Mouse (Mus musculus): ENCODE measurements at regions not wholly inside any gene's neighbourhood (a gene's known extent, or its start where the extent isn't known, plus 50 kb on each side); places are given as distances from the start of the nearest gene placed in this dataset.
"Not testable (repeated sequence)": the region's sequence is repeated elsewhere in the genome, so short reads cannot be mapped to it uniquely, and the experiment has no call there.

DNA sequence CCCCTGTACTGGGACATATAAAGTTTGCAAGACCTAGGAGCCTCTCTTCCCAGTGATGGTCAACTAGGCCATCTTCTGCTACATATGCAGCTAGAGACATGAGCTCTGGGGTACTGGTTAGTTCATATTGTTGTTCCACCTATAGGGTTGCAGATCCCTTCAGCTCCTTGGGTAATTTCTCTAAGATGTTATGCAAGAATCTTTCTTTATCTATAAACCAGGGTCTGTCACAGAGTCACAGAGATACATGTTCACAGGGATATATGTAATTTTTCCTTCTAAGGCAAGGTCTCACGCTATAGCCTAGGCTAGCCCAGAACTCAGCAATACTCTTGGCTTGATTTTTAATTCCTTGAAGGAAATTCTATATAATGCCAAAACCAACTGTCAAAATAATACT lies 56.9 kb downstream of the Zfp36l1 start:
- DNase-seq (ENCODE audit: low spot score in 2 of 2), result not testable (repeated sequence)

DNA sequence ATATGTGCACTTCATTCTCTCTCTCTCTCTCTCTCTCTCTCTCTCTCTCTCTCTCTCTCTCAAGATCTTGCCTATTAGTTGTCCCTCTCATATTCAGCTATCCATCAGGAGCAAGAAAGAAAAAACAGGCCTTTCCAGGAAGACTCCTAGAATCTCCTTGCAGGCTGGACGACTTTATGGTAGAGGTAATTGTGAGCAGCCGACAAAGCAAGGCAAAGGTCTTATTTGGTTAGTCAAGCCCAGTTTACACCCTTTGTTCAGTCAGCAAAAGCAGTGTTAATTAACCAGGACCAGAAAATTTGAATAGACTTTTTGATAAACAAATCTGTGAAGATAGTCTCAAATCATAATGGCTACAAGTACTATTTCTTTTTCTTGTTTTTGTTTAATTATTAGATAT lies 57.4 kb downstream of the Zfp36l1 start:
- no peak for DNase-seq (ENCODE audit: low spot score in 2 of 2)

DNA sequence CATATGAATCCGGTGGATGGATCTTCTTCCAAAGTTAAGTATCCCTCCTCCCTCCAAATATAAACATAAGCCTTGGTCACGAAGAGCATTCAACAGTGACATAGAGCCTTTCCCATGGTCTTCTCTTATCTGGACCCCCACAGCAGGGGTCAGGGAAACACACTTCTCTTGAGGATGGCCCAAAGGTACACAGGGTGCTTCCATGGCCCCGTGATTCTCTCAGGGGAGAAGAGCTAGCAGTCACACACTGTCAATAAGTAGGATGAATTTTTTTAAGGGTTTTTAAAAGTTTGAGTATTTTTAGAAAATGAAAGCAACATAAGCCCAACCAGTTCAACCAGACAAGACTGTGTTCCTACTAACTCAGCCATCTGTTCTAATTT lies 58.2 kb downstream of the Zfp36l1 start:
- no peak for DNase-seq (ENCODE audit: low spot score in 2 of 2)

DNA sequence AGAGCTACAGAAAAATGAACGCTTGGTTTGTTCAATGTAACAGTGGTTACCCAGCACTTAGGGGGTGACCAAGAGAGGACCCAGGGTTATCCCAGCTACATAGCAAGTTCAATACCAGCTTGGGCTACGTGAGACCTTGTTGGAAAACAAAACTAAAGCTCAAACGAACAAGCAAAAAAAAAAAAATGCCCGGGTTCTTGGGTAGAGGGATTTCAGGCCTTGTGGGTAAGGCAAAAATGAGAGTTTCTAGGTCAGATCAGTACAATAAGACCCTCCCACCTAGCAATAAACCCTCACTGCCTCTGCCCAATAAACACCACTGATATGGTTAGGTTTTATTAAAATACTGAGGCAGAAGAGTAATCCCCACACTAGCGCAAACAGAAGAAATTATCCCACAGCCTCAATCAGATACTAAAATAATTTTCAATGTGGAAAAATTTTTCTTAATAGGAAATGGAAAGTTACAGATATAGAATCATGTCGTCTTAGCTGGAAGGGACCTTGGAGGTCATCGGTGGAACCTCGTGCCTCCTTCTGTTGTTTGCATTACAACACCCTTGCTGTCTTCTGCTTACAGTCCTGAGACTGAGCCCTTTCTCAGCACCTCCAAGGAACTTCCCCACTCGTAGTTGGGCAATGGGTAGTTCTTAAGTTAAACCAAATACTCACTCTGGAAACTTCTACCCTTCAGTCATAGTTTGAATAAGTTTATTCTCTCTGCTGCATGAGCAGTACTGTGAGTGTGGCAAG lies 58.7 kb downstream of the Zfp36l1 start:
- DNase-seq (ENCODE audit: low spot score in 2 of 2), result no peak

DNA sequence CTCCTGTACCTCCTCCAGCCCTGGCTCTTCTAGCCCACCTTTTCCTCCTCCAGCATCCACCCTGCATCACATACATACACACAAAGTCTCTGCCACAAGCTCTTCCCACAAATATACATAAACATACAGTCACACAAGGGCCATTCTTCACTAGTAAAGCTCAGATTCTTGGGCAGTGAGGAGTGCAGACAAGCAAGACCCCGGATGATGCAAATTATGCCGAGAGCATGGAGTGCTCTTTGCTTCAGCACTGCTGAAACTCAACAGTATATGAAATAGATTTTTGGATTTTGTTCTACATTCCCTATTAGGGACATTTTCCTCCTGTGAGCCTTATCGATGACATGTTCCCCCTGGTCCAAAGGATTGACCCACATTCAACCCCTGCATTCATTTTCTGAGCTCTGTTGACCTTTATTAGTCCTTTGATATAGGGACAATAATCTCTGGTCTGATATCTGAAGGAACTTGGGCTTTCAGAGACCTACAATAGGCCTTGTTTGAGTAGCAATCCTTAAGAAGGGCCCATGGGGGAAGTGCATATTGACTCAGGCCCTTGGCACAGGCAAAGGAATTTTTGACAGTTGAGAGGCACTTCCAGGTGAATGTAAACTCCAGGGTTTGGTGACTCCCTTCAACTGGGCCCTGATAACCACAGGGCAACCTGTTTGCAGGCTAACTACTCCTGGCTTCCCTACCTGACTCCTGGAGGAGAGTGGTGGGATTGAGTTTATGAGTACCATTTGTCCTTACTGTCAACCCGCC lies 64.4 kb downstream of the Zfp36l1 start:
- no peak for DNase-seq (ENCODE audit: low spot score in 2 of 2)

DNA sequence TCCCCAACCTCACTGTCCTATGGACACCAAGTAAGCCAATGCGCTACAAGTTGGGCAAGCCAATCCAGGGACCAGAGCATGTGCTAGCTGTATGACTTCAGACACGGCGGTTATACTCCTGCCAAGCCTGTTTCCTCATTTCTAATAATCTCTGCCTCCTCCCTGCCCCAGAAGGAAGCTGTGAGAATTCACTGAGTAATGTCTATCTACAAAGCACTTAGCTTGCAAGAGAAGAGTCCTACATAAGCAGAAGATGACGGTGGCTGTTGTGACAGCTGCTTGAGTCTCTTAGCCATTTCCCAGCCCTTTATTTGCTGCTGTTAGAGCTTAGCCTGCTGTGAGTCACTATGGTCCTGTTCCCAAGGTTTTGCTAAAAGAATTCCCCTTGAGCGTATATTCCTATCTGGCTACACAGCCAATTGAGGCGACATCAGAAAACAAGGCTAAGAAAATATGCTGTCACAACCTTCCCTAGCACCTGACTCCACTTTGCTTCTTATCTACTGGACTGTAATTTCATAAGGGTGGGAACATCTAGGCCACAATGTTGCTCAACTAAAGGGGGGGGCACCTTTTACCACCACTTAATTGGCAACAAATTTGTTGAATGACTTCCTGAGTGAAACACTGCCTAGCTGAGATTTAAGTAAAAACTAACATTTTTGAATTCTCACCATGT lies 66.0 kb downstream of the Zfp36l1 start:
- peak in 1 of 2 experiments; percentile 13 for DNase-seq (ENCODE audit: low spot score in 2 of 2)

DNA sequence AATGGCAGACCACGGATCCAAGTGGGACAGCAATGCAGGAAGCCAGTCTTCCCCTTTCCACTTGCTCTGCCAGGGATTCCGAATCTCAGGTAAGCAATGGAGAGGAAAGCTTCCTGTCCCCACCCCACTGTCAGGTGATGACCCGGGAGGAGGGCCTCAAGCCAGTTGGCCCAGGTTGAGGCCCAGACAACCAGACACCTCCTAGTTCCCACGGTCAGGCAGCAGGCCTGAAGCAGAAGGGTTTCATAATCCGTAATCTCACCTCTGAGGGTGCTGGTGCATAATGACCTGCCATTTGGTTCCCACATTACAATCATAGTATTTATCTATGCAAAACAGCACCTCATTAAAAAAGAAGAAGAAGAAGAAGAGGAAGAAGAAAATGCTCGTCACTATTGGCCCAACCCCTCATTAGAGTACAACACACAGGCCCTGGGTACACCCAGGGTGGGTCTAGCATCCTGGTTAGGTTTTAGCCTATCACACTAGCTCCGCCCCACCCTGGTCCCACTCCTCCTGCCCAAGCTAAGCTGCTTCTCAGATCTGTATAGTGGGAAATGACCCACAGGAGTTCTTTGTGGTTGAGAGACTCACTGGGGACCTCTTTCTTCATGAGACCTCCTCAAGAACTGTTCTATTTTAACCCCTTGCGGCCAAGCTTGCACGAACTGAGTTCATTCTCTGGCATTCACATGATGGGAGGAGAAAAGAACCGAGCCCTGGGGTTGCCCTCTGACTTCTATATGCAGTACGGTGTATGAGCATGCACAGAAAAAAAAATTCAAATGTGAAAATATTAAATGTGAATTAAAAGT lies 71.1 kb downstream of the Zfp36l1 start:
- DNase-seq (ENCODE audit: low spot score in 2 of 2), result no peak

DNA sequence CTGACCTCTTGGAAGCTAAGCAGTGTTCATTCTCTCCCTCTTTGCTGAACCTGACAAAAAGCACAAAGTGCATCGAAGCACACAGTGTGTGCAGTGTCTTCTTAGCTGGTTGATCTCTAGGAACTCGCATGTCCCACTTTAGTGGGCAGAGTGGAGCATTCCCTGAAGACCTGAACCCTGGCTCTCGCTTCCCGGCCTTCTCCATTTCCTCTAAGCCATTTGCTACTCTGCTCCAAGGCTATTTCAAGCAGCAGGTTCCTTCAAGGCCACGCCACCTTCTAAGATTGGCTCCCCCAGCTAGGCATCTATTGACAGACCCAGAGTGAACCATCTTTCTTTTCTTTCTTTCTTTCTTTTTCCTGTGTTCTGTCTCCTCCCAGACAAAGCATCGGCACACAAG lies 71.8 kb downstream of the Zfp36l1 start:
- no peak for DNase-seq (ENCODE audit: low spot score in 2 of 2)

DNA sequence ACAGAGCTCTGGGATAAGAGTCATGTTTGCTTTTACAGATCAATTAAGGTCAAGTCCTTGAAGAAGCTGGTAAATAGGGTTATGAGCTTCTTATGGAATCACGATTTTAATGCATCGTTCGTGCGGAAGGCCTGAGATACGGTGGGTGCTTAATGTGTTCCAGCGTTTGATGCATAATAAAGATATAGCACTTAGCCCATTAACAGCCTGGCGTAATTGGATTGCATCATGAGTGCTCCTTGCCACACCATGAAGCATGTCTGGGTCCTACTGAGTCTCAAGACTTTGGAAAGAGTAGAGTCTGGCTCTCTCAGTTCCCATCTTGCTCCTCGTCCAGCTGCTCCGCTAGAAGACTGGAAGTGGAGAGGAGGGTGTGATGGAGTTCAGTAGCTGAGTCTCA lies 72.6 kb downstream of the Zfp36l1 start:
- no peak for DNase-seq (ENCODE audit: low spot score in 2 of 2)

DNA sequence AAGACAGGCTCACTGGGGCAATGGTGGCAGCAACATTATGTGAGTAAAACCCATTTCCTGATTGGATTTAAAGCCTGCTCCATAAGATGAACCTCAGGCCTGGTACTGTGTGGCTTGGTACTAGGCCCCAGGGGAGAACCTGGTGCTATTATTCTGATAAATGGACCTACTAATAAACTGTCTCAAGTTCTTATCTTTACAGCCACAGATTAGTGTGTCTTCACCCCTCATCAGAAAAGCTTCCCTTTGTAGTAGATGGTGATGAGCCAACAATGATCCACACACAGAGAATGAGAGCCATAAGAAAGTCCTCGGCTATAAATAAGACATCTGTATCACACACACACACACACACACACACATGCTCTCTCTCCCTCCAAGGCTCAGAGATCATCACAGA lies 73.7 kb downstream of the Zfp36l1 start:
- no peak for DNase-seq (ENCODE audit: low spot score in 2 of 2)

DNA sequence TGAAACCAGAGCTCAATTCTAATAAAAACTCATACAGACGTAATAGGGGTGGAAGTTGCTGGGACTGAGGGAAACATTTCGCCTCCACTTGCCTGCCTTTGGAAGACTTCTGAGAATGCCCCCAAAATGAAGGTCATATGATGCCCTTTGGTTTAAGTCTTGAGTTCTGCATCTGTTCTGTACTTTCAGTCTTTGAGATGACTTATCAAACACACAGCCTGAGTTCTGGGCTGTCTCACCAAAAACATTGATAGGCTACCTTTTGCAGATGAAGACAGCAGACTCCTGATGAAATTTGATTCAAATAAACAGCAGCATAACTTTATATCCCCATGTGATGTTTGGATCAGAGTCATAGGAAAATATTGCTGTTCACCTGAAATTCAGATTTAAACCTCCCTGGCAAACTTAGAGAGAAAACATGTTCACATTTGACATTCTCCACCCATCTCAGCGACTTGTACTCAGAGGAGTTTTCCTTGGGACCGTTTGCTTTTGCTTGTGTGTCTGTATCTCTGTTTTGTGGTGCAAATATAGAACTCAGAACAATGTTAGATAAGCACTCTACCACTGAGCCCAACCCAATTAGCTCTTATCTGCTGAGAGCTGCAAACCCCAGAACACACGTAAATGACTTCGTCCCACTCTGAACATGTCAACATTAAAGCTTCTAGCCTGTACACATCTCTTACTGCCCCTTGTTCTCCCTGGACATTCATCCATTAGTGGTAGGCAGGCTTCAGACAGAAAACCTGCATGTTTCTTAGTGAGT lies 77.1 kb downstream of the Zfp36l1 start:
- no peak for DNase-seq (ENCODE audit: low spot score in 2 of 2)

DNA sequence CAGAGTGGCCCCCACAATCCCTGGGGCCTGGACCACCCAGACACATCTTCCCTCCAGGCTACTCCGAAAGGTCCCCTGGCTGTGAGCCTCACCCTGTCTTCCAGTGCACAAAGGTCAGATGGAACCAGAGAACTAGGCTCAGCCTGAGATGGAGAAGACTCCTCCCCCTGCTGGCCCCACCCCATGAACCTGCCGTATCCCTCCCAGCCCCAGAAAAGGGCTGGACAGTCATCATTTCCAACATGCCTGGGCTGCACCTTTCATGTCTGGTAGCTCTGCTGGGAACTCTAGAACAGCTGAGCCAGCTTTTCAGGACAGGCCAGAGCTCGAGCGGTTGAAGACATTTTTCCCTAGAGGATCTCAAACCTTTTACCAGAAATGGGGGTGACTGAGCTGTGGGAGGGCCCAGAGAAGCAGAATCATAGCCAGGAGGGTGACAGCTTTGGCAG lies 77.8 kb downstream of the Zfp36l1 start:
- no peak for DNase-seq (ENCODE audit: low spot score in 2 of 2)

DNA sequence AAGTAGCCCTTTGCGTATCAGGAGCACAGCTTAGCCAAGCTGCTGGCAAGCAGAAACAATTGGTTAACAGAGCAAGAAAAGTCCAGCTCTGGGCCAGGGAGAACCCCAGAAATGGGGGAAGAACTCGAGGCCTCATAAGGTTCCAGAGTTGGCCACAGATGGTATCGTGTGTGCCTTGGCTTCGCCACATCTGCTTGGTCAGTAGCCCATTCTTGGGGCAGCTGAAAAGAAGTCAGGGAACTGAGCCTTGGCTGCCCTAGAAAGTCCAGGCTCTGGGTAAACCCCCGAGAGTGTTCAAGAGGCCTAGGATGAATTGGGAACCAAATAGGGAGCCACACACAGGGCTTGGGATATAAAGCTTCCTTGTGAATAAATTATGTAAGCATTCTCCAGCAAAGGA lies 78.7 kb downstream of the Zfp36l1 start:
- DNase-seq (ENCODE audit: low spot score in 2 of 2), result no peak

DNA sequence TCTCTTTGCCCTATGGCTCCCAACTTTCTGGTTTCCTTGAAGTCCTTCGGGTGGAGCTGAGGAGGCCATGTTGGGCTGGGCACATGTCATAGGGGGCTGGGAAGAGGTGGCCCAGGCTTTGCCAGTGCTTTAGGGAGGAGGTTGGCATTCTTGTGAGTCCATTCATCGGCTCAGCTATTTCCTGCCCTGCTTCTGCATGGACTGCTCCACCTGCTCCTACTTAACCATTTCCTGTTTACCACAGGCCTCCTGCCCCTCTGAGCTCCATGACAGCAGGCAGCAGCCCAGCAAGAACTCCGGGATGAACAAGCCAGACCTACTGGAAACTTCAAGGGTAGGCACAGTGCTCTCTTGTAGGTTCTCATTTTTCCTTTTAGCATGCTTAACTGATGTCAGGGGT lies 80.3 kb downstream of the Zfp36l1 start:
- DNase-seq (ENCODE audit: low spot score in 2 of 2), result no peak

DNA sequence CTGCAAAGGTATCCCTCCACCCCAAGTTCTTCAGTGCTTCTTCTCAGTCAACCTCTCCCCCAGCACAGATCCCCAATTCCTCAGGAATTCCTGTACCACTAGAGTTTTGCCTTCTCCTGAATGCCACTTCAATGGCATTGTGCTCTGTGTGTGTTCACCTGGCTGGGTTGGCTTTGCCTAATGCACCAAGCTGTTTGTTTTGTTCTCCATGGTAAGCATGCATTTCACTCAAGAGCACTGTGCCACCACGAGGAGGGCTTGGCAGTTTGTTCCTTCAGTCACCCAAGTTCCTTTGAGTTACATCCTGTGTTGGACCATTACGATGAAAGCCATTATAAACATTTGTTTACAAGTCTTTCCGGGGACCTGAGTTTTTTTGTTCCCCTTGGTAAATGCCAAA lies 84.5 kb downstream of the Zfp36l1 start:
- no peak for DNase-seq (ENCODE audit: low spot score in 2 of 2)

DNA sequence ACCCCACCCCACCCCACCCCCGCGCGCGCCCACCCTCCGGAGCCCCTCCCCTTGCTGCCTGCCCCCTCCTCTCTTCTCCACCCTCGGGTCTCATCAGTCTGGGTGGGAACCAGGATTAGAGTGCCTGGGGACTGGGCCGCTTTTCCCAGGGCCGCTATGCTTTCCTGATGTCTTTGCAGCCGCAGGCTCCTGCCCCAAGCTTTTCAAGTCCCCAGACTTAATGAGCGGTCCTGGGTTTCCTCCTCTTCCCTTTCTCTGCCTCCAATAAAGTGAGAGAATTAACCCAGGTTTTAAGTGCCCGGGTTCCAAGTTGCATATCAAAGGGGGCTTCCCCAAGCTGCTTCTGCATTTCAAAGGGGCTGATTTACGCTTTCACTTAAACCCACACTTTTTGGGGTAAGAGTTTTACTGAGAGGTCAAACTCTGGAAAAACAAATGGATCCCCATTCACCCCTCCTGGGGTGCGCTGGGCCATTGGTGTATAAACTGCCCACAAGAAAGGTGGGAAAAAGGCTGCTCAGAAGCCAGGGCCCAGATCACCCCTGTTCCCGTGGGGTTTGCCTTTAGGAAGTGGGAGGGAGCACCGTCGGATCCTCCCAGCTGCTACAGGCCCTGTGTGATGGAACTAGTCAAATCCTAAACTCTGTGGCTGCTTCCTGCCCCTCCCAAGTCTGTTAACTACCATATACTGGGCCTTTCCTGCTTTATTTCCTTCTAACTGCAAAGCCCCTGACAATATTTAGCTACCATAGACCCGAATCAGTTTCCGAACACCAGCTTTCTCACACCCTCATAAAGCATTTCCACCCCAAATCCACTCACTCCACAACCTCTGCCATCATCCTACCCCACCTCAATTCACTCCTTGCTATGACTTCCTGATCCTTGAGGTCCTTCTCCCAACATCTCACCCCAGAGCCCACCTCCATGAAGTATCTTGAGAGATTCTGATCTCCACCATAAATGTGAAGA lies 89.4 kb downstream of the Zfp36l1 start:
- no peak for DNase-seq (ENCODE audit: low spot score in 2 of 2)

DNA sequence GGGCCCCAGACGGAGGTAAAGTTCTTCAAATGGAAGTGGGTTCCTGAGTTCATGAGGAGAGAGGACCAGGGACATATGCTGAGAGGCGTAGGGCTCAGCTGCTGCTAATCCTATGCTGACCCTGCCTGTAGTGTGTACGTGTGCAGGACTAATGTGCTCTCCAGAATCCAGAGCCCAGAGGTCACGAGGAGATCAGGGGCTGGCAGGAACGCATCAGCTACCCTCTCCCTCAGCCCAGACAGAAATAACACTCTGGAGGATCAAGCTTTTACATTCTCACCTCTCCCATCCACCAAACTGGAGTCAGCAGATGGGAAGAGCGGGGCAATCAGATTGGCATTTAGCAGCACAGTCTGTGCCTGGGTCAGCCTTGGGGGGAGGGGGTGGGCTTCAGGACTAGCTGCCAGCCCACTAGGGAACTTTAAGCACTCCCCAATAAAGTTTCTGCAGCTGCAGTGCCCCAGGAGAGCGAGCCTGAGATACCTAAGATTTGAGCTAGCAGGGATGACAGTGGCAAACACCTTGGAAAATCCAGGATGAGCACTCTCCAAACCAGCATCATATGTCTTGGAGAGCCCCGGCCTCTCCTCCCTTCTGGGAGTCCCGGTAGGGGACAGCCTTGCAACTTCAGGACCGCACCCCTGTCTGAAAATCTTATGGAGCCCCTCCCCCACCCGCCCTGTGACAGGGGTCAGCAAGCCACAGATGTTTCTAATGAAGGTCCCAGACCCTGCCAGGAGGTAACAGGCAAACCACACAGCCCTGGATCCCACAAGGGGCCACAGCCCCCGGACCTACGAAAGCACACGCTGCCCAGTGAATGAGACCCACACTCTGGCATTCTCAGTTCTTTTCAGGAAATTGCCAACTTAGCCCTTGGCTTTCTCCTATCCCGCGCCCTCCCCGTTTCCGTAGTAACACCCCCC lies 90.4 kb downstream of the Zfp36l1 start:
- no peak for DNase-seq (ENCODE audit: low spot score in 2 of 2)

DNA sequence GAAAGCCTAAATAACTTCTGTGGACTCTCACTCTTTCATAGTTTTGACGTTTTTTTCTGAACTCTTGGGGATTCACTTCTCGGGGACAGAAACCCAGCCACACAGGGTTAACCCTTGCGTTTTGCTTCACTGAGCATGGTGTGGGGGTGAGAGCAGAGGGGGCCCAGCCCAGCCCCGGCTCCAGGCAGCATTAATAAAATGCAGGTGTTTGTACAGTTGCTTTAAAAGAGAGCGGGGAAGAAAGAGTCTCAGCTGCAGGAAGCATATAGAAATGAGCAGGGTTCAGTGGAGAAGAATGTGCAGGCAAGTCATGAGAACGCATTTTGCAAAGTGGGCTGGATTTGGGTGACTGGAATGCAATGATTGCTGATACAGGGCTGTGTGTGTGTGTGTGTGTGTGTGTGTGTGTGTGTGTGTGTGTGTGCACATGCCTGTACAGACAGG lies 91.8 kb downstream of the Zfp36l1 start:
- DNase-seq (ENCODE audit: low spot score in 2 of 2), result no peak

DNA sequence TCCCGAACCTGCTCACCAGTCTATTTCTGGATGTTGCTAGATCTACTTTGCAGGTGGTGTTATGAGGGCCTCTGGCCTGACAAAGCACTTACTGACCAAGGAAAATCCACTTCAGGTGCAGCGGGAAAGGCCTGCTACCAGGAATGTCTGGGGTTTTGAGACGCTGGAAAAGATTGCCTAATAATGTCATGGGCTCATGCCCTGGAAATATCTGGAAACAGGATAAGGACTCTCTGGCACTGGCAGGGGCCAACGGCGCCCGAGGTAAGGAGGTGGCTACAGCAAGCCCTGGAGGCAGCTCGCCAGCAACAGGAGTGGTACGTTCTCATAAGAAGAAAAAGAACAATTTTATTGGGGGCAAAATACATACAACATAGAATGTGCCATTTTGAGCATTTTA lies 94.7 kb downstream of the Zfp36l1 start:
- no peak for DNase-seq (ENCODE audit: low spot score in 2 of 2)
